Mouse (Mus musculus) bone marrow, adult 2 months (tissue): ENCODE results near the gene Wasf2. TPM values are rescaled to one million over a fixed set of nuclear protein-coding genes. Genes with fewer than 3 reads are reported as not detected.

Experiments
- H3K27ac ChIP-seq: fragments of 200-500 bp; 2 replicates; pipeline ENCODE4 v1.5.1; 2012; ENCODE audit warnings: low read depth, mild to moderate bottlenecking, control low read depth, inconsistent platforms, low read length; ENCODE audit not compliant: control insufficient read depth, poor library complexity, insufficient read depth
- H3K4me1 ChIP-seq: fragments of 200-500 bp; 2 replicates; pipeline ENCODE4 v1.6.1; 2011; ENCODE audit warnings: low read length; ENCODE audit not compliant: control insufficient read depth, insufficient read depth
- H3K4me3 ChIP-seq: fragments of 200-500 bp; replicated peaks from 2 replicates; pipeline ENCODE3; 2011; ENCODE audit warnings: mild to moderate bottlenecking, low read depth, low read length, control low read depth; ENCODE audit not compliant: control insufficient read depth
- CTCF ChIP-seq: fragments of 200-500 bp; IDR thresholded peaks from 2 replicates; pipeline ENCODE4 v1.5.1; 2011; ENCODE audit warnings: low read length, control low read depth; ENCODE audit not compliant: control insufficient read depth, insufficient read depth
- POLR2A ChIP-seq: fragments of 200-500 bp; IDR thresholded peaks from 2 replicates; pipeline ENCODE4 v1.6.1; 2011; ENCODE audit warnings: low read depth, mild to moderate bottlenecking, control low read depth, low read length, borderline replicate concordance; ENCODE audit not compliant: control insufficient read depth
- WGBS: fragments of 180-500 bp; shearing (Covaris S2); methylation state at CpG from one replicate; pipeline ENCODE4 v1.1.7; 2018; 5-methylcytosine and 5-hydroxymethylcytosine counted together
- polyA plus RNA-seq: library from polyadenylated mRNA; stranded (reverse); fragments of >200 nt; gene quantifications from 2 replicates; pipeline ENCODE4 v1.2.4, GENCODE M21; 2011; ENCODE audit warnings: low replicate concordance; ENCODE audit not compliant: missing spikeins, insufficient read depth, insufficient read length

Gene Wasf2
- polyA plus RNA-seq, 1 experiment, result 56.6 TPM

DNA sequence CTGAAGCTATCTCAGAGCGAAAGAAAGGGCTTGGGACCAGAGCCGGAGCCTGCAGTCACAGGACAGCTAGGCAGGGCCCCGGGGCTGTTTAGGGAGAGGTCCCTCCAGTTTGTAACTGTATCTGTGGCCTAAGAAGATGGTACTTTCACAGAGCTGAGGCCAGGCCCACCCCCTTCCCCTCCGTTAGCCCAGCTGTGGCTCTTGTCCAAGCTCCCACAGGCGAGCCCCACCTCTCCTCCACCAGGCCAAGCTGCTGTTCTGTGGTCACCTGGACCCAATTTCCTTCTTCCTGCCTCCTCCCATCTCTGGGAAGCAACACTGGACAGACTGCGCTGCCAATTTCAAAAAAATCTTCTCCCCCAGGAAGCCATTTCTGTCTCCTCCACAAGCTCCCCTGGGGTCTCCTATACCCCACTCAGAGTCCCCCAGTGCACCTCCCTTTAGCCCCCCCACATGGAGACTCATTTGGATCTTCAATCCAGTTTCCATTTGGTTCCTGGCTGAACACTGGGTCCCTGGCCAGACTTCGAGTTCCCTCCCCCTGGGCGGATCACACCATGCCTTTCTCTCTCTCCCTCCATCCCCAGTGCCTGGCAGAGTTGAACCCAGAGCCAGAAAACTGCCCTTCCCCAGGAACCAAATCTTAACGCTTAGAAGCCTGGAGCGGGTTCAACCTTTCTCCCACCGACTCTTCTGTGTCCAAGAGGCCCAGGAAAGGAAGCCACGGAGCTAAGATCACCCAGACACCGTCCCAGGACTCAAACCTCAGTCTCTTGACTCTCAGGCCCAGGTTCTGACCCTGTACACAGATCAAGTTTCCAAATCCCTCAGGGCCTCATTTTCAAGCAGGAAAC is 21.6 kb upstream of the Wasf2 start:
- 80% methylated on average over 13 of the region's 13 CpGs for WGBS
- Histone ChIP-seq H3K4me3 (no peak overlapping the region), H3K4me1 (no peaks in the 10 kb centered on the region), H3K27ac (no peak overlapping the region)
- TF ChIP-seq POLR2A (no peak), CTCF (no peak)

- no peak overlapping the region for H3K4me3 ChIP-seq
- TF ChIP-seq POLR2A (no peak), CTCF (no peak)
- no peak overlapping the region for H3K27ac ChIP-seq
- no peaks in the 10 kb centered on the region for H3K4me1 ChIP-seq
- 41% methylated on average over 5 of the region's 5 CpGs for WGBS
Measured at GRCm38 (mm10) chr4:133109335-133109801, 20.9 kb upstream of the Wasf2 start.

GRCm38 (mm10) chr4:133112175-133112838 is 18.0 kb upstream of the Wasf2 start:
- no peak overlapping the region for H3K27ac ChIP-seq
- no peaks in the 10 kb centered on the region for H3K4me1 ChIP-seq
- TF ChIP-seq POLR2A (no peak), CTCF (no peak)
- no peak overlapping the region for H3K4me3 ChIP-seq
- WGBS, result 56% methylated on average over 13 of the region's 13 CpGs

DNA sequence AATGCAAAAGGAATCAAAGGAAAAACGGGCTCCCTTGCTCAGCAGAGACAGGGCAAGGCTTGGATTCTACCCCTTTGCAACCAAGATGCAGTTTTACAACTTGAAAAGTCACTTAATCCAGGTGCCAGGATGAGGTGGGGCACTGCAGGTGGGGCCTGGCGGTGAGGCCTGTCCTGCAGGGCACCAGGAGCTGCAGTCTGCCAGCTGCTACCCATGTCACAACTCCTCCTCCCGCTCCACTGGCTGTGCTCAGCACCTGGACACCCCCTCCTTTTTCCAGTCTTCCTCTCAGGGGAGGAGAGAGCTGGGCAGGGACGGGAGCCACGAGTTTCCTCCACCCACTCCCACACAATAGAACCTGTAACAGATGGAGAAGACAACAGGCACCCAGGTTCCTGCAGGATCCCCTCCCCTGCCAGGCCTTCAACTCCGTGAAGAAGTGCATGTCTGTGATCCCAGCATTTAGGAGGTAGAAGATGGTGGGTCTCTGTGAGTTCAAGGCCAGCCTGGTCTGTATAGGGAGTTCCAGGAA is 16.9 kb upstream of the Wasf2 start:
- Histone ChIP-seq H3K4me1 (no peaks in the 10 kb centered on the region), H3K4me3 (no peak overlapping the region), H3K27ac (no peak overlapping the region)
- no peak for TF ChIP-seq POLR2A
- TF ChIP-seq CTCF, result no peak
- WGBS, result 57% methylated on average over 6 of the region's 6 CpGs

DNA sequence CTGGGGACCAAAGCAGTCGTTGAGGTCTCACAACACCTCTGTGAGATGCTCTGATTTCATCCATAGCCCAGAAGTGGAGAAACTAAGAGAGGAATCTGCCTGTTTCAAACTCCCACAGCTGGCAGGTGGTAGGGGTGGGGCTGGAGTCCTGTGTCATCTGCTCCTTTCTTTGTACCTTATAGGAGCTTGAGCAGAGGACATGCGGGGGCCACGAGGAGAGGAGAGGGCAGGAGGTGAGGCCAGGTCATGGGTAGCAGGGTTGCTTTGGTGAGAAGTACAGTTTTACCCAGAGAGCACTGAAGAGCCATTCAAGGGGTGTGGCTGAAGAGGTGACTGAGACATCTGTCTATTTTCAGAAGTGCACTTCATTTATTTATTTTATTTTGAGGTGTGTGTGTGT is 15.5 kb upstream of the Wasf2 start:
- no peak overlapping the region for H3K4me3 ChIP-seq
- no peak for TF ChIP-seq POLR2A
- no peak for TF ChIP-seq CTCF
- WGBS, result 78% methylated on average over 3 of the region's 3 CpGs
- no peak overlapping the region for H3K27ac ChIP-seq
- H3K4me1 ChIP-seq, result no peaks in the 10 kb centered on the region

- WGBS, result 84% methylated on average over 14 of the region's 14 CpGs
- Histone ChIP-seq H3K4me1 (no peaks in the 10 kb centered on the region), H3K4me3 (no peak overlapping the region)
Measured at GRCm38 (mm10) chr4:133115721-133116429, 14.4 kb upstream of the Wasf2 start.

GRCm38 (mm10) chr4:133116756-133117470 is 13.4 kb upstream of the Wasf2 start:
- Histone ChIP-seq H3K27ac (peak overlapping the region; percentile 14; the same call in 1 of the 2 replicates), H3K4me3 (no peak overlapping the region), H3K4me1 (no peaks in the 10 kb centered on the region)
- TF ChIP-seq CTCF, result no peak
- no peak for TF ChIP-seq POLR2A
- 79% methylated on average over 3 of the region's 3 CpGs for WGBS

More at GRCm38 (mm10) chr4:133115721-133116429, 14.4 kb upstream of the Wasf2 start:
- TF ChIP-seq CTCF (no peak), POLR2A (no peak)
- H3K27ac ChIP-seq, result no peak overlapping the region
